Mouse (Mus musculus): ENCODE results near the gene Ankle1.

- TF ChIP-seq CTCF (conservative IDR thresholded peaks at IDR 0.05; ENCODE audit: low read length): no peak
- TF ChIP-seq POU5F1 (IDR thresholded peaks at IDR 0.05; ENCODE audit: borderline replicate concordance, low read length): no peak
These were observed 4.4 kb upstream of the Ankle1 start for GRCm38 (mm10) chr8:71401454-71401853.
